Mouse (Mus musculus): ENCODE data around the gene Lrrc32. TPM values are rescaled to one million over a fixed set of nuclear protein-coding genes. Genes with fewer than 3 reads are reported as not detected.

Gene Lrrc32
- polyA plus RNA-seq, 1 experiment from 2014 or later, result 2.3 TPM

DNA sequence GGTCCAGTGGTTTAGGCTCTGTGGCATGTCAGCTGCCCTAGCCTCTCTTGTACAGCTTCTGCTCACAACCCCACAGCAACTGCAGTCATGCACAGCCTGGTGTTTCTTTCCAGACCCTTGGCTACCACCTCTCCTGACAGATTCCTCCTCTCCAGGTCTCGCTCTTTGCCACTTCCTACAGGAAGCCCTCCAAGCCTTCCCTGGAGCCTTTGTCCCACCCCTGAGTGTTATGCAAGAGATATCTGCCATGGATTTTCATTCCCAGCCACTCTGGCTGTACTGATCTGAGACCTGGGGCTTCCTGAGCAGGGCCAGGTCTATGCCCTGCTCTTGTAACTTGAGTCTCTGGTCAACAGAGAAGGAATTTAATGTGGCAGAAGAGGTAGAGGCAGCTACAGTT, 8.6 kb upstream of the Lrrc32 start:
- H3K9ac ChIP-seq (replicated peaks), result no peak overlapping the region
- H3K36me3 ChIP-seq, result no peaks in the 10 kb centered on the region
- H3K27ac ChIP-seq (replicated peaks), result no peak overlapping the region
- no peak overlapping the region for H3K4me3 ChIP-seq
- no peak overlapping the region for H3K4me2 ChIP-seq (replicated peaks)
- 100% methylated on average over 1 of the region's 1 CpGs for WGBS
- H3K9me3 ChIP-seq, result no peaks in the 10 kb centered on the region
- no peaks in the 10 kb centered on the region for H3K27me3 ChIP-seq
- no peaks in the 10 kb centered on the region for H3K4me1 ChIP-seq
- ATAC-seq (replicated peaks), result no peak

DNA sequence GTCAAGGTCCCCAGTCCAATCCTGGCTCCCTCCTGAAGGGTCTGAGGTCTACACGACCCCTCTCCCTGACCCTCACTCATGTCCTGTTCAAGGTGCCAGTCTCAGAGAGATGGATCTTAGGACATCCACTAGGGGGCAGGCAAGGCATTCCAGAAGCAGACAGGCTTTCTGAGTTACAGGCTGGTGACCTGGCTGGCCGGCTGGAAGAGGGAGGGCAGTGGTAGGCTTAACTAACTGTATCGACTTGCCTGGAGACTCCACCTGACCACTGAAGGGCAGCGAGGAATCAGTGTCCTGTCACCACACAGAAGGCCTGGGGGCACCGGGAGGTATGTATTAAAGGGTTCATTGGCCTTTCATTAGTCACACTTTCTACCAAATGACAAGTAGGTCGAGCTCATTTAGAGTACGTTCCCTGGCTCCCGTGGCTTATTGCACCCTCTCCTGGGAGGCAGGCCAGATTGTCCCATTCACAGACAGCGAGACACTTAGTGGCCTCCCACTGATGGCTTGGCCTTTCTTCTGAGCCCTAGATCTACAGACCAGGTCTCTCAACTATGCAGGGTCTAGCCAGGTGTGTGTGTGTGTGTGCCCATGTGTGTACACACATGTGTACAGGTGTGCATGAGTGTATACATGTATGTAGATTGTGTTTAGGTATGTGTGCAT, 7.9 kb upstream of the Lrrc32 start:
- Histone ChIP-seq H3K27ac (replicated peaks) (no peak overlapping the region), H3K4me3 (no peak overlapping the region), H3K4me1 (no peaks in the 10 kb centered on the region), H3K9ac (replicated peaks) (no peak overlapping the region), H3K4me2 (replicated peaks) (no peak overlapping the region), H3K27me3 (no peaks in the 10 kb centered on the region), H3K9me3 (no peaks in the 10 kb centered on the region), H3K36me3 (no peaks in the 10 kb centered on the region)
- WGBS, result 14% methylated on average over 9 of the region's 9 CpGs
- peak; percentile 63 for ATAC-seq (replicated peaks)

DNA sequence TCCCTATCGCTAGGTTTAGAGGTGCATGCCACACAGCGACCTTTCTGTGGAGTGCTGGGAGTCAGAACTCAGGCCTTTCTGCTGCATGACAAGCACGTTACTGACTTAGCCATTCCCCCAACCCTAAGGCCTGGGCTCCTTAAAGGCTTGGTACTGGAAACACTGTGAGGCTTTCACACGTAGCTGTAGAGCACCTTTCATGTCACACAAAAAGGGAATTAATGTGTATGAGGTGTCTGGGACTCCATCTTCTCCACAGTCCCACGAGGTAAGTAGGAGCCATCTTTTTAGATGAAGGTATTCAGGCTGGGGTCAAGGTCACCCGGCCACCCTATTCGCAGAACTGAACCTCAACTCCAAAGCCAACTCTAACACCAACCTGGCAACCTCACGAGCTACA, 7.2 kb upstream of the Lrrc32 start:
- H3K36me3 ChIP-seq, result no peaks in the 10 kb centered on the region
- no peaks in the 10 kb centered on the region for H3K9me3 ChIP-seq
- no peak overlapping the region for H3K4me2 ChIP-seq (replicated peaks)
- no peak overlapping the region for H3K4me3 ChIP-seq
- no peak overlapping the region for H3K27ac ChIP-seq (replicated peaks)
- no peaks in the 10 kb centered on the region for H3K27me3 ChIP-seq
- WGBS, result 82% methylated on average over 8 of the region's 8 CpGs
- H3K4me1 ChIP-seq, result peaks cover 3% of the 10 kb centered on the region
- ATAC-seq (replicated peaks), result no peak
- no peak overlapping the region for H3K9ac ChIP-seq (replicated peaks)

DNA sequence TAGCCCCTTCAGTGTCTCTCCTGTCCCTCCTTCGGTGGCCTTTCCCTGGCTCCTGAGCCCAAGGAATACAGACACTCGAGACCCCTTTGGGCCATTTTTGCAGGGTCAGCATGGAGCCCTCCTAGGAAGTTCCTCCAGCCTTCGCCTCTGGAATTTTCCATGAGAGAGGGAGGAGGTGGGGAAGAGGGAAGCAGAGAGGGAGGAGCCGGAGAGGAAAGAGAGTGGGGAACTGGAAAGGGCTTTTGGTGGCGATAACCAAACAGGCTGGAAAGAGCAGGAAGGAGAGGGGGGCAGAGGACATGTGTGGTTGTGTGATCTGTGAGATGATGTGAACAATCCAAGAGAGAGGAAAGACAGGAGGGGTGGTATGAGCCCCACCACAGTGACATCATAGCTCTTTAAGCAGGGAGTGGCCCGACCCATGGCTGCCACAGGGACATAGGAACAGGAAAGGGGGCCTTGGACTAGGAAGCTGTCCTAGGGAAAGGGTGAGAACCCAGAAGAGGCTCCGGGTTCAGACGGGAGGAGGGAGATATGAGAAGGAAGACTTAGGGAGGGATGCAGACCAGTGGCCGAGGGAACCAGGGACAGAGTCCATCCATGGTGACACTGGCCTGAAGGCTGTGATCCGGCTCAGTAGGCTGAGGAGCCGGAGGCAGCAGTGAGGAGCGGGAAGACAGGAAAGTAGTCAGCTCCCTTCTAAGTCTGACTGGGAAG, 6.4 kb upstream of the Lrrc32 start:
- H3K9me3 ChIP-seq, result no peaks in the 10 kb centered on the region
- no peak for ATAC-seq (replicated peaks)
- no peak overlapping the region for H3K4me3 ChIP-seq
- no peak overlapping the region for H3K27ac ChIP-seq (replicated peaks)
- no peak overlapping the region for H3K4me2 ChIP-seq (replicated peaks)
- WGBS, result 62% methylated on average over 12 of the region's 12 CpGs
- no peaks in the 10 kb centered on the region for H3K27me3 ChIP-seq
- no peaks in the 10 kb centered on the region for H3K36me3 ChIP-seq
- peaks cover 3% of the 10 kb centered on the region for H3K4me1 ChIP-seq
- no peak overlapping the region for H3K9ac ChIP-seq (replicated peaks)

- no peaks in the 10 kb centered on the region for H3K9me3 ChIP-seq
- H3K27me3 ChIP-seq, result no peaks in the 10 kb centered on the region
- no peaks in the 10 kb centered on the region for H3K36me3 ChIP-seq
- H3K27ac ChIP-seq (replicated peaks), result no peak overlapping the region
- 39% methylated on average over 8 of the region's 8 CpGs for WGBS
- no peak overlapping the region for H3K4me3 ChIP-seq
- H3K4me1 ChIP-seq, result peaks cover 3% of the 10 kb centered on the region
- no peak overlapping the region for H3K4me2 ChIP-seq (replicated peaks)
- H3K9ac ChIP-seq (replicated peaks), result no peak overlapping the region
- no peak for ATAC-seq (replicated peaks)
These were observed 5.8 kb upstream of the Lrrc32 start for GRCm38 (mm10) chr7:98483268-98483607.

DNA sequence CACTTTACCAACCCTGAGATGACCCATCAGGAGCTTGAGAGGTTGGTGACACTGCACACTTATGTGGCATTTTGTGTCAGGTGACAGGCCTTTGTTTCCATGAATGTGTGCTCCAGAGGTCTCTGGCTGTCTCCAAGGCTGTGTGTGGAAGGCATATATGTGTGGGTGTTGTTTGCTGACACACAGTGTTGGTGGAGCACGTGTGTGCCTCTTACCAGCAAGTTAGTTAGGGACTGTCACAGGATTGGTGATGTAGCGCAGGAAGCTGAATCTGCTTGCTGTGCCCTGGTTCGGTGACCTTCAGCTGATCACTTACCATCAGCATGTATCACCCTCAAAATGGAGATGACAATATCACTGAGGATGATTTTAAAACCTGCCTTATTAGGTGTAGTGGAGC, 4.2 kb upstream of the Lrrc32 start:
- Histone ChIP-seq H3K9ac (replicated peaks) (no peak overlapping the region), H3K27me3 (no peaks in the 10 kb centered on the region), H3K4me2 (replicated peaks) (no peak overlapping the region), H3K4me1 (peaks cover 9% of the 10 kb centered on the region), H3K9me3 (no peaks in the 10 kb centered on the region), H3K4me3 (no peak overlapping the region), H3K27ac (replicated peaks) (no peak overlapping the region), H3K36me3 (no peaks in the 10 kb centered on the region)
- ATAC-seq (replicated peaks), result no peak
- WGBS, result 91% methylated on average over 3 of the region's 3 CpGs

- Histone ChIP-seq H3K9ac (replicated peaks) (no peak overlapping the region), H3K4me3 (no peak overlapping the region), H3K36me3 (no peaks in the 10 kb centered on the region), H3K4me1 (peaks cover 9% of the 10 kb centered on the region), H3K9me3 (no peaks in the 10 kb centered on the region), H3K27ac (replicated peaks) (no peak overlapping the region), H3K4me2 (replicated peaks) (no peak overlapping the region), H3K27me3 (peaks cover 2% of the 10 kb centered on the region; the same call in 1 of the 2 replicates)
- ATAC-seq (replicated peaks), result no peak
- 90% methylated on average over 4 of the region's 4 CpGs for WGBS
These were observed 3.6 kb upstream of the Lrrc32 start for GRCm38 (mm10) chr7:98485508-98485907.

GRCm38 (mm10) chr7:98486471-98486917, 2.6 kb upstream of the Lrrc32 start:
- Histone ChIP-seq H3K4me2 (replicated peaks) (no peak overlapping the region), H3K36me3 (no peaks in the 10 kb centered on the region), H3K4me1 (peaks cover 9% of the 10 kb centered on the region), H3K9ac (replicated peaks) (no peak overlapping the region), H3K27me3 (peaks cover 2% of the 10 kb centered on the region; the same call in 1 of the 2 replicates), H3K4me3 (no peak overlapping the region), H3K9me3 (no peaks in the 10 kb centered on the region), H3K27ac (replicated peaks) (no peak overlapping the region)
- ATAC-seq (replicated peaks), result no peak
- 40% methylated on average over 7 of the region's 7 CpGs for WGBS

GRCm38 (mm10) chr7:98487202-98487980, 1.7 kb upstream of the Lrrc32 start:
- no peak overlapping the region for H3K4me2 ChIP-seq (replicated peaks)
- no peaks in the 10 kb centered on the region for H3K9me3 ChIP-seq
- no peak overlapping the region for H3K27ac ChIP-seq (replicated peaks)
- ATAC-seq (replicated peaks), result no peak
- 86% methylated on average over 11 of the region's 11 CpGs for WGBS
- no peaks in the 10 kb centered on the region for H3K36me3 ChIP-seq
- peaks cover 9% of the 10 kb centered on the region for H3K4me1 ChIP-seq
- peaks cover 2% of the 10 kb centered on the region; the same call in 1 of the 2 replicates for H3K27me3 ChIP-seq
- no peak overlapping the region for H3K9ac ChIP-seq (replicated peaks)
- no peak overlapping the region for H3K4me3 ChIP-seq

DNA sequence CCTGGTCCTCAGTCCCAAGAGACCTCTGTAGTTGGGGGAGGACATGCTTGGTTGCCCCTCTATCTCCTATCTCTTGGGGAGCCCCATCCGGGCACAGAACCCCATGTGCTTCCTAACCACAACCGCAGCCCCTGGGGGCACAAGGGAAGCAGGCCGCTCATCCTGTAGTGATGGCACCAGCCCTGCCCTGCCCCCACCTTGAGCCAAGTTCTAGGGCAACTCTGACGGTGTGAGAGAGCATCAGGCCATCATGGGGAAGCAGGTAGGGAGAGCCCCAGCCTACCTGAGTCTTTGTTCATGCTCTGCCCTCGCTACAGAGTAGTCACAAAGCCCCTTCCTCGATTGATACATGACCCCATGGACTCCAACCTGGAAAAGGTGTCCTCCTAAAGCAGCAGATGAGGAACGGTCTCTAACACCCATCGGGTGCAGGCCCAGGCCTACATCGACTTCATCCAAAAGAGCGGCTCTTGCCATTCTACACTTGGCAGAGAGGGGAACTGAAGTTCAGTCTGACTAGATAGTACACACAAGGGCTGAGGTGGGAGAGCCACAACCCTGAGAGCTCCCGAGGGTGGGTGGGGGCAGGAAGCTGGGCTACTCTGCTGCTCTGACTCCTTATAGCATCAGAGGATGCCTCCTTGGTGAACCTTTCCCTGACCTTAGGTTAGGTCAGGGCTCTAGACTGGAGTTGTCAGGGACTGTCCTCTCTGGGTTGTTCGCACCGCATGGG, 519 bp upstream of the Lrrc32 start:
- 92% methylated on average over 13 of the region's 13 CpGs for WGBS
- Histone ChIP-seq H3K27ac (replicated peaks) (no peak overlapping the region), H3K4me3 (no peak overlapping the region), H3K9me3 (no peaks in the 10 kb centered on the region), H3K36me3 (no peaks in the 10 kb centered on the region), H3K4me1 (peaks cover 9% of the 10 kb centered on the region), H3K27me3 (peaks cover 2% of the 10 kb centered on the region; the same call in 1 of the 2 replicates), H3K9ac (replicated peaks) (no peak overlapping the region), H3K4me2 (replicated peaks) (no peak overlapping the region)
- ATAC-seq (replicated peaks), result no peak

GRCm38 (mm10) chr7:98489623-98490084, 571 bp downstream of the Lrrc32 start:
- H3K9me3 ChIP-seq, result no peaks in the 10 kb centered on the region
- peaks cover 2% of the 10 kb centered on the region; the same call in 1 of the 2 replicates for H3K27me3 ChIP-seq
- WGBS, result under 1% methylated on average over 48 of the region's 50 CpGs
- H3K9ac ChIP-seq (replicated peaks), result peak overlapping the region; percentile 52
- H3K36me3 ChIP-seq, result no peaks in the 10 kb centered on the region
- H3K4me1 ChIP-seq, result peaks cover 9% of the 10 kb centered on the region
- H3K4me3 ChIP-seq, result peak overlapping the region; percentile 56
- H3K4me2 ChIP-seq (replicated peaks), result peak overlapping the region; percentile 78
- no peak overlapping the region for H3K27ac ChIP-seq (replicated peaks)
- ATAC-seq (replicated peaks), result peak; percentile 83

All from forebrain, embryonic 15.5 days (tissue).